Mouse (Mus musculus): ENCODE measurements at regions not wholly inside any gene's neighbourhood (a gene's known extent, or its start where the extent isn't known, plus 50 kb on each side); places are given as distances from the start of the nearest gene placed in this dataset.

DNA sequence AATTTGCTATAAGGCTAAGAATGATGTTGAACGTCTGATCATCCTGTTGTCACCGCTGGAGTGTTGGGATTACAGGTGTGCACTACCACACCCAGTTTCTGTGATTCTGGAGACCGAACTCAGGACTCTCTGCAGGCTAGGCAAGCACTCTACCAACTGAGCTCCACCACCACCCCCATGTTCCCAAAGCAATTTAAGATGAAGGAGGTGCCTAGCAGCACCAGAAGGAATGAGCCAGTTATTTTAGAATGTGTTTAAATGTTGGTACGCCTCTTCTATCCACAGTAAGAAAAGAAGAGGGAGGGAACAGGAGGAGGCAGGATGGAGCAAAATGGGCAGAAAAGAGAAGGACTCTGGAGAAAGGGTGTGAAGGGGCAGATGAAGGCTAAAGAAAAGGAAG lies 72.6 kb downstream of the Chst1 start:
- no peak for TF ChIP-seq GATA1 (IDR thresholded peaks at IDR 0.05; ENCODE audit: borderline replicate concordance, low read length)
- TF ChIP-seq FLI1 (IDR thresholded peaks at IDR 0.05; ENCODE audit: low read length): no peak

All from megakaryocyte, embryonic 14.5 days (primary cell).